Mouse (Mus musculus): ENCODE results near the gene Frmd4a.

Frmd4a gene

GRCm38 (mm10) chr2:4452590-4453400 lies 435.3 kb downstream of the Frmd4a start:
- peak in 1 of 2 experiments; percentile 7 for DNase-seq

- DNase-seq = no peak
Observed at GRCm38 (mm10) chr2:4455097-4456025, 437.8 kb downstream of the Frmd4a start.

GRCm38 (mm10) chr2:4460897-4461296 lies 443.4 kb downstream of the Frmd4a start:
- DNase-seq = no peak

- no peak for DNase-seq
Observed at GRCm38 (mm10) chr2:4461514-4461913, 444.0 kb downstream of the Frmd4a start.

GRCm38 (mm10) chr2:4462480-4462879 lies 445.0 kb downstream of the Frmd4a start:
- DNase-seq = no peak

- DNase-seq = no peak
Observed at GRCm38 (mm10) chr2:4466084-4466483, 448.6 kb downstream of the Frmd4a start.

- no peak for DNase-seq
Observed at GRCm38 (mm10) chr2:4467314-4467713, 449.8 kb downstream of the Frmd4a start.

GRCm38 (mm10) chr2:4472760-4473480 lies 455.4 kb downstream of the Frmd4a start:
- no peak for DNase-seq

GRCm38 (mm10) chr2:4473866-4474538 lies 456.5 kb downstream of the Frmd4a start:
- DNase-seq = no peak

GRCm38 (mm10) chr2:4474539-4474937 lies 457.0 kb downstream of the Frmd4a start:
- DNase-seq = no peak

- DNase-seq = no peak
Observed at GRCm38 (mm10) chr2:4475991-4476390, 458.5 kb downstream of the Frmd4a start.

- no peak for DNase-seq
Observed at GRCm38 (mm10) chr2:4476608-4477007, 459.1 kb downstream of the Frmd4a start.

- no peak for DNase-seq
Observed at GRCm38 (mm10) chr2:4477311-4477710, 459.8 kb downstream of the Frmd4a start.

GRCm38 (mm10) chr2:4480180-4480579 lies 462.7 kb downstream of the Frmd4a start:
- DNase-seq = no peak

- DNase-seq = no peak
Observed at GRCm38 (mm10) chr2:4481154-4481553, 463.6 kb downstream of the Frmd4a start.

GRCm38 (mm10) chr2:4486185-4486584 lies 468.7 kb downstream of the Frmd4a start:
- no peak for DNase-seq

- DNase-seq = no peak
Observed at GRCm38 (mm10) chr2:4487280-4487679, 469.8 kb downstream of the Frmd4a start.

- DNase-seq = no peak
Observed at GRCm38 (mm10) chr2:4490845-4491244, 473.3 kb downstream of the Frmd4a start.

- peak; percentile 43 to 75 for DNase-seq
Observed at GRCm38 (mm10) chr2:4492485-4493481, 475.3 kb downstream of the Frmd4a start.

- DNase-seq = no peak
Observed at GRCm38 (mm10) chr2:4494478-4494877, 477.0 kb downstream of the Frmd4a start.

GRCm38 (mm10) chr2:4499257-4499656 lies 481.7 kb downstream of the Frmd4a start:
- DNase-seq = peak; percentile 28 to 70

All from kidney, adult 8-10 months (tissue).